Mouse (Mus musculus): ENCODE measurements around the gene Bcl2l1.

DNA sequence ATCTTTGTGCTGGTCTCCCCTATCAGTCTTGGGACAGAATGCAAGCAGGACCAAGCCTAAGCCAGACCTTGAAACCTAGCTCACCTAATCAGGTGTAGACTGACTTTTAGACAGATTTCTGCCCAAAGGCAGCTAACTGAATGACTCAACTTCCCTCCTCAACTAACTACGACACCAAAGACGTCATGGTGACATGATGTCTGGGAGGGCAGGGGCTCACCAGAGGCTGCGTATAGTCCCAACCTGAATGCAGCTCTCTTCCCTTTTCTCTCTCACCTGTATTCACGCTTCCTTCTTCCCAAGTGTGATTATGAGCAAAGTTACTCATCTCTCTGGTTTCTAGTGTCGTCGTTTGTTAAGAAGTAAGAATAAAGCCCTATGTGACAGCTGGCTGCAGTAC lies 44.0 kb downstream of the Bcl2l1 start:
- TF ChIP-seq POLR2A (IDR thresholded peaks at IDR 0.05; ENCODE audit: extremely low read depth, insufficient read depth, low read length) (no peak), CTCF (IDR thresholded peaks at IDR 0.05; ENCODE audit: low read depth, low read length) (no peak)
